Mouse (Mus musculus) hindbrain, embryonic 10.5 days (tissue): Measurements from ENCODE around the gene Tiam2. TPM values are rescaled to one million over a fixed set of nuclear protein-coding genes. Genes with fewer than 3 reads are reported as not detected.

Experiments used
- DNase-seq: peaks from one replicate; pipeline ENCODE4 v3.0.0-alpha.2; 2017; ENCODE audit warnings: low spot score
- H3K27ac ChIP-seq: fragments of 300-500 bp; sonication (generic); 2 replicates; pipeline ENCODE4 v1.5.1; 2016; ENCODE audit warnings: mild to moderate bottlenecking, moderate library complexity
- H3K27me3 ChIP-seq: fragments of 300-500 bp; sonication (generic); 2 replicates; pipeline ENCODE4 v1.6.1; 2016; ENCODE audit warnings: mild to moderate bottlenecking; ENCODE audit not compliant: poor library complexity, insufficient read depth, severe bottlenecking
- H3K36me3 ChIP-seq: fragments of 300-500 bp; sonication (generic); 2 replicates; pipeline ENCODE4 v1.6.1; 2016; ENCODE audit warnings: mild to moderate bottlenecking, moderate library complexity
- H3K4me1 ChIP-seq: fragments of 300-500 bp; sonication (generic); replicated peaks from 2 replicates; pipeline ENCODE4 v1.6.1; 2016; ENCODE audit warnings: mild to moderate bottlenecking
- H3K4me3 ChIP-seq: fragments of 300-500 bp; sonication (generic); 2 replicates; pipeline ENCODE4 v1.5.1; 2016; ENCODE audit warnings: mild to moderate bottlenecking, moderate library complexity
- H3K9me3 ChIP-seq: fragments of 300-500 bp; sonication (generic); 2 replicates; pipeline ENCODE4 v1.6.1; 2016; ENCODE audit warnings: mild to moderate bottlenecking, moderate library complexity
- WGBS: fragments of 180-500 bp; shearing (Covaris S2); methylation state at CpG from one replicate; pipeline ENCODE4 v1.1.7; 2016; 5-methylcytosine and 5-hydroxymethylcytosine counted together
- polyA plus RNA-seq: library from polyadenylated mRNA; unstranded; fragments of >200 nt; fragmentation: Nextera tagmentation; extraction: Ambion mirVana; gene quantifications from 2 replicates; pipeline ENCODE4 v1.2.1, GENCODE M21; 2016

The Tiam2 gene
- polyA plus RNA-seq, 1 experiment from 2014 or later: 4.4 TPM

DNA sequence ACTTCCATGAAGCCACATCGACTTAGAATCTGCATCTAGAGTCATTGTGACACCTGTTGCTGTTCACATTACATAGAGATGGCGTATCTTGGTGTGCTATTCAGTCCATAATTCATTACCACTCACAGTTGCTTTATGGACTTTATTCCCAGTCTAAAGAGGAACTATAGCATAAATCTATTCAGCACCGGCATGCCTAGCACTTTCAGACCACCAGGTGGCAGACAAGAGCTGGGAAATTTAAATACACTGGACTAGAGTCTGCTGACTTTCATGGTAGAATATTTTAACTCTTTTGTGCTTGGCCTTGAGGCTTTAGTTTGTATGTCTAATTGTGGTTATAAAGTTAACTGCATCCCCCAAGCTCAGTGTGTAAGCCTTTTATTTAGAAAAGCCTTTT is 122.4 kb downstream of the Tiam2 start:
- H3K27me3 ChIP-seq: no peaks in the 10 kb centered on the region
- H3K9me3 ChIP-seq: no peaks in the 10 kb centered on the region
- H3K36me3 ChIP-seq: no peaks in the 10 kb centered on the region
- H3K27ac ChIP-seq: no peak overlapping the region
- peaks cover under 1% of the 10 kb centered on the region for H3K4me1 ChIP-seq
- peak; percentile 69 for DNase-seq
- WGBS: 36% methylated on average over 3 of the region's 3 CpGs
- H3K4me3 ChIP-seq: no peak overlapping the region

DNA sequence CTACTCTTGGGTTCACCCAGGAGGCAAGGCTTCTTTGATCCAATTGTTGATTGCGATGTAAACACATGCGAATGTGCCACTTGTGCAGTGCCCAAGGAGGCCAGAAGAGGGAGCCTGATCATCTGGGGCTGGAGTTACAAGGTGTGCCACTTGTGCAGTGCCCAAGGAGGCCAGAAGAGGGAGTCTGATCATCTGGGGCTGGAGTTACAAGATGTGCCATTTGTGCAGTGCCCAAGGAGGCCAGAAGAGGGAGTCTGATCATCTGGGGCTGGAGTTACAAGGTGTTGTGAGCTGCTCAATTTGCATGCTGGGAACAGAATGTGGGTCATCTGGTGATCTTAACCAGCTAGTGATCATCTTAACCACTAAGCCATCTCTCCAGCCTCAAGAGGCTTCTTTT is 124.7 kb downstream of the Tiam2 start:
- WGBS: 53% methylated on average over 2 of the region's 2 CpGs
- no peaks in the 10 kb centered on the region for H3K36me3 ChIP-seq
- no peak overlapping the region for H3K4me3 ChIP-seq
- DNase-seq: peak; percentile 45
- H3K4me1 ChIP-seq: peaks cover 7% of the 10 kb centered on the region
- H3K9me3 ChIP-seq: no peaks in the 10 kb centered on the region
- no peaks in the 10 kb centered on the region for H3K27me3 ChIP-seq
- no peak overlapping the region for H3K27ac ChIP-seq

- H3K9me3 ChIP-seq: no peaks in the 10 kb centered on the region
- H3K27ac ChIP-seq: no peak overlapping the region
- H3K4me1 ChIP-seq: peaks cover 7% of the 10 kb centered on the region
- 90% methylated on average over 12 of the region's 12 CpGs for WGBS
- H3K36me3 ChIP-seq: no peaks in the 10 kb centered on the region
- no peaks in the 10 kb centered on the region for H3K27me3 ChIP-seq
- DNase-seq: no peak
- no peak overlapping the region for H3K4me3 ChIP-seq
Observed at GRCm38 (mm10) chr17:3452571-3453311, 126.4 kb downstream of the Tiam2 start.

GRCm38 (mm10) chr17:3453946-3454345 is 127.6 kb downstream of the Tiam2 start:
- H3K4me3 ChIP-seq: no peak overlapping the region
- peaks cover 7% of the 10 kb centered on the region for H3K4me1 ChIP-seq
- no peaks in the 10 kb centered on the region for H3K36me3 ChIP-seq
- no peak for DNase-seq
- H3K27ac ChIP-seq: no peak overlapping the region
- no peaks in the 10 kb centered on the region for H3K27me3 ChIP-seq
- 45% methylated on average over 10 of the region's 10 CpGs for WGBS
- H3K9me3 ChIP-seq: no peaks in the 10 kb centered on the region

- 91% methylated on average over 9 of the region's 9 CpGs for WGBS
- no peak for DNase-seq
- no peak overlapping the region for H3K4me3 ChIP-seq
- no peak overlapping the region for H3K27ac ChIP-seq
- peaks cover 7% of the 10 kb centered on the region for H3K4me1 ChIP-seq
- no peaks in the 10 kb centered on the region for H3K9me3 ChIP-seq
- no peaks in the 10 kb centered on the region for H3K27me3 ChIP-seq
- H3K36me3 ChIP-seq: no peaks in the 10 kb centered on the region
Observed at GRCm38 (mm10) chr17:3454850-3455249, 128.5 kb downstream of the Tiam2 start.

GRCm38 (mm10) chr17:3457914-3458681 is 131.7 kb downstream of the Tiam2 start:
- WGBS: 75% methylated on average over 2 of the region's 2 CpGs
- H3K27ac ChIP-seq: no peak overlapping the region
- H3K4me1 ChIP-seq: peaks cover 7% of the 10 kb centered on the region
- H3K4me3 ChIP-seq: no peak overlapping the region
- no peaks in the 10 kb centered on the region for H3K36me3 ChIP-seq
- no peaks in the 10 kb centered on the region for H3K27me3 ChIP-seq
- H3K9me3 ChIP-seq: no peaks in the 10 kb centered on the region
- no peak for DNase-seq

GRCm38 (mm10) chr17:3465861-3466260 is 139.5 kb downstream of the Tiam2 start:
- WGBS: 85% methylated on average over 4 of the region's 4 CpGs
- no peak for DNase-seq
- Histone ChIP-seq H3K4me1 (no peaks in the 10 kb centered on the region), H3K4me3 (no peak overlapping the region), H3K27ac (no peak overlapping the region), H3K36me3 (no peaks in the 10 kb centered on the region), H3K9me3 (no peaks in the 10 kb centered on the region), H3K27me3 (no peaks in the 10 kb centered on the region)

DNA sequence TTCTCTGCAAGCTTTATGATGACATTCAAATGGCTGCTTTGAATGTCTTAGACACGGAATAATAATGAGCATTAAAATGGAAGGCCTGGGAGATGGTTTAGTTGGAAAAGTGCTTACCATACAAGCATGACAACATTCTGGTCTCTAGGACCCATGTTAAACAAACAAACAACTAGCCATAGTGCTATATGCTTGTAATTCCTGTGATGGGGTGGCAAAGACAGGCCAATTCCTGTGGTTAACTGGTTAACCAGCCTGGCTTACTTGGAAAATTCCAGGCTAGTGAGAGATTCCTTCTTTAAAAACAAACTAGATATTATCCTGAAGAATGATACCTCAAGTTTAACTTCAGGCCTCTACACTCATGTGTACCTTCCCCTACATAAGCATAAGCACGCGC is 140.3 kb downstream of the Tiam2 start:
- no peaks in the 10 kb centered on the region for H3K4me1 ChIP-seq
- 93% methylated on average over 3 of the region's 3 CpGs for WGBS
- no peaks in the 10 kb centered on the region for H3K36me3 ChIP-seq
- no peak for DNase-seq
- H3K9me3 ChIP-seq: no peaks in the 10 kb centered on the region
- H3K4me3 ChIP-seq: no peak overlapping the region
- H3K27ac ChIP-seq: no peak overlapping the region
- H3K27me3 ChIP-seq: no peaks in the 10 kb centered on the region

DNA sequence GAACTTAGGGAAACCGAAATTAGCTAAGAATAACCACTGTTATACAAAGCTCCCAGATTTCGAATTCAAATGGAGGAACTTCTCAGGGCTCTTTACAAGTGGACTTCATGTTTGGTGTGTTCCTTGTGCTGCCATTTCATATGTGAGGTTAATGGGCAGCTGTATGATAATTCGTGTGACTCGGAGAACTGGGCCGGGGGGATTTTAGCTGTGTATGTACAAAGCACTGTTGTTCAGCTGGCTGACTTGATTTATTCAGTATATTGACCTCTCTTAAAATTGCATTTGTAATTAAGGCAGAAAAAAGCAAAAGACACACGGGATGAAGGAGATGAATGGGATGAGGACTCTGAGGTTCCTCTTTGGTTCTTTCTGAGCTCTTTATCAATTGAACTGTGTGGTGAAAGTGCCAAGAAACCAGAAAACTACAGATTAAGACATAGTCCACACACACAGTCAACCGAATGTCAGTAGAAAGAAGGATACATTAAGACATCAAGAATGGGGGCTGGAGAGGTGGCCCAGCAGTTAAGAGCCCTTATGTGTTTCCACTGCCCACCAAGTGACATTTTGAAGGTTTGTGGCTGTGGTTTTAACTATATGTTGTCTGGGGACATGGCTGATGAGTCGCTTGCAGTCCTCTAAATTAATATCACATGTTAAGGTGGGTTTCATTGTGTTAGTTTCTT is 141.4 kb downstream of the Tiam2 start:
- DNase-seq: no peak
- no peaks in the 10 kb centered on the region for H3K9me3 ChIP-seq
- no peaks in the 10 kb centered on the region for H3K27me3 ChIP-seq
- H3K27ac ChIP-seq: no peak overlapping the region
- no peaks in the 10 kb centered on the region for H3K4me1 ChIP-seq
- no peak overlapping the region for H3K4me3 ChIP-seq
- 74% methylated on average over 8 of the region's 8 CpGs for WGBS
- no peaks in the 10 kb centered on the region for H3K36me3 ChIP-seq

- Histone ChIP-seq H3K4me3 (no peak overlapping the region), H3K4me1 (no peaks in the 10 kb centered on the region), H3K27ac (no peak overlapping the region), H3K9me3 (no peaks in the 10 kb centered on the region), H3K27me3 (no peaks in the 10 kb centered on the region), H3K36me3 (no peaks in the 10 kb centered on the region)
- WGBS: 86% methylated on average over 6 of the region's 6 CpGs
- no peak for DNase-seq
Observed at GRCm38 (mm10) chr17:3472018-3472417, 145.6 kb downstream of the Tiam2 start.

GRCm38 (mm10) chr17:3476546-3476945 is 150.2 kb downstream of the Tiam2 start:
- WGBS: 90% methylated on average over 2 of the region's 2 CpGs
- Histone ChIP-seq H3K9me3 (no peaks in the 10 kb centered on the region), H3K27ac (no peak overlapping the region), H3K4me3 (no peak overlapping the region), H3K4me1 (0 out of 2 replicates have a peak, but pooled peaks cover under 1% of the 10 kb centered on the region), H3K36me3 (no peaks in the 10 kb centered on the region), H3K27me3 (no peaks in the 10 kb centered on the region)
- no peak for DNase-seq

DNA sequence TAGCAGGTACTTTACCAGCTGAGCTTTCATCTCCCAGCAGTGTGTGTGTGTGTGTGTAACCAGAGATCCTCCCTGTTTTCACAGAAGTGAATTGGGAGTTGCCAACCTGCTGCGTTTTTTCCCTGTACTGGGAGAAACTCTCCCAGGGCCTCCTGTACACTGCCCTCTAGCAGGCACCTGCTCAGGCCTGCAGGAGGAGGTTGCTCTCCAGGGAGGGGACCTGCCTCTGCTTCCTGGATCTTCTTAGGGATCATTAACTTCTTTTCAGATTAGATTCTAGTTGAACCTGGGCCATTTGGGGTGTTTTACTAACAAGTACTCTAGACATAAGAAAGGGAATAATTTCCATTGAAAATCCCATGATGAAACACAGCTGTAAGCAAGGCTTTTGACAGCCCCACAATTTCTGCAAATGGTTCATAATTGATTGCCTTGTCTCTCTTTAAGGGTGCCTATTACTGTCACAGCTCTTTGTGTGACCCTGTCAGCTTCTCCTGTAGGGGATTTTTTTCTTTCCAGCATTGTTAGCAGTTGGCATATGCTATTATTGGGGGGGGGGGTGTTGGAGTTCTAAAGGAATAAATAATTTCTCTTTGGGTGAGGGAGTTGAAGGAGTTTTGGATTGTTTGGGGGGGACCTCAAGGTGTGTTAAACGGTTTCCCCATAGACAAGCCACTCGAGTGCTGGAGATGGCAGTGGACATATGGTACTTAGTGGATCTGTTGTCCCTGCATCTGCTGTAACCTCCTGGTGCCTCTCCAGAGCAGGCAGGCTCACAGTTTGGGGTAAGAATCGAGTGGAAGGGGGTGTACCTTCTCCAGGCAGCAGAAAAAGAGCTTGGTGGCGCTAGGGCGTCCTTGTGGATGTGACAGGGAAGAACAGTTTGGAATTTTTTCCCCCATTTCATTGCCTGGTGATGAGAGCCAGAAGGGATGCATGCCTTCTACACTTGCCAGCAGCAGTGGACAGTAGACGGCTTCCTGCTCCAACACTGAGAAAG is 155.5 kb downstream of the Tiam2 start:
- Histone ChIP-seq H3K27ac (no peak overlapping the region), H3K36me3 (no peaks in the 10 kb centered on the region), H3K27me3 (no peaks in the 10 kb centered on the region), H3K9me3 (no peaks in the 10 kb centered on the region), H3K4me1 (0 out of 2 replicates have a peak, but pooled peaks cover 3% of the 10 kb centered on the region), H3K4me3 (no peak overlapping the region)
- no peak for DNase-seq
- 68% methylated on average over 7 of the region's 7 CpGs for WGBS
